Mouse (Mus musculus): ENCODE measurements around the gene Snd1.

Gene Snd1

DNA sequence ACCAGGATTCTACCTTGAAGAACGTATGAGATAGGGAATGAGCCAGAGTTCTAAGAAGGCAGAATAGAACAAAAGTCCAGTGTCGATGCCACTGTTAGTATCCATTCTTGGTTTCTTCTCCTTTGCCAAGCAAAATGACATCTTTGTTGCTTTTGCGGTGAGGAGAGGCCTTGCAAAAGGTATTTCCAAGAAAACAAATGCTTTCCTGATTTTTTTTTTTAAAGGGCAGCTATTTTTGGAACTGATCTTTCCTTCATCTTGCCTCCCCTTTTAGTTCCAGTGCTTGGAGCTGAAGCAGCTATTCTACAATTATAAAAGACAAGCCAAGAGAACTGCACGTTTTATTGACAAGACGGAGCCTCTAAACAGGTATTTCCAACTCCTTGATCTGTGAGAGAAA is at the start of gene Snd1:
Gene Snd1, plus strand, starts transcription at position 301 of the 400 bp plus-strand sequence.
- DNase-seq: no peak

DNA sequence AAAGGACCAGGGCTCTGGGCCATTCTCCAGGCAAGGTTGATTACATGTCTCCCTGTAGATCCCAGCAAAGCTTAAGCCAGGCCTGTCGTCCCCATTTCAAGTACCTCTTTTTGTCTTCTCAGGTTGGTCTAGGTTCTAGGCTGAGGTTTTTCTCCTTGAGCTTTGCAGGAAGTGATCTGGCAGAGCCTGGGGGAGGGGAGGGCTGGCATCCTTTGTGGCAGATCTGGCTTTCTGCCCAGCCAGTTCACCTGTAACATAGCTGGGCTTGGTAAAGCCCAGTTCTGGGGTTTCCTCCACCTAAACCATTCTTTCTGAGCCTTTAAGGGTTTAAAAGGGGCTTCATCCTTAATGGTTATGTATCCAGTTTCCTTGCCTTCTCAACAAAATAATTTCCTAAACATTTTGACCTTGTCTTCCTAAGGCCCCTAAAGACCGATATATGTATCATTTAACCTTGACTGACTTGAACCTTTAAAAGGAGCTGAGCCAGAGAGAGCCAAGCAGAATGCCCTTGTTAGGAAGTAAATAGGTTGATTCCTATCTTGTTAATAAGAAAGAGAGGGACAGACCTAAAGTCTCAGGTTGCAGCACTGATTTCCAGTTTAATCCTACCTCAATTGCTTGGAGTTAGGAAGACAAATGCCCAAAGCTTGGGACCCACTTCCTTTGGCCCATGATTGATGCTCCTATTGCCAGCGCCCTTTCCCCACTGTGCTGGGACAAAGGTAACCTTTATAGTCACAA is 47.7 kb upstream of the Snd1 start, which contains the start of gene Fscn3:
Gene Fscn3, plus strand, starts transcription at position 694 of the 744 bp plus-strand sequence.
- peak; percentile 54 for DNase-seq

DNA sequence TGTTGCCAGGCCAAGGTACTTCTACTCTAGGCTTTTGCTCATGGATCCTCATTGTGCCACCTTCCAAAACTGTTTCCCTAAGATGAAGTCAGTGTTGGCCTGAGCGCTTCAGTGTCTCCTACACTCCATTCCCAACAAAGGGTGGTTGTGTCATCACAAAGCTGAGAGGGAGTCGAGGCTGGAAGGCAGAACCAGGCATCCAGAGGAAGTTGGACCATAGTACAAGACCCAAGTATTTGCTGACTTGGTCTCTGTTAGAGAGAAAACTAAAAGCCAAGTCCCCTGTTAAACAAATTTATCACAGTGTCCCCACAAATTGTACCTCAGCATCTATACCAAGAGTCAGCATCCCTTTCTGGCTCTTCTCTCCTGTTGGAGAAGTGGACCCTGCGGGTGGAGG is 46.6 kb upstream of the Snd1 start, which contains the start of gene Gcc1:
Gene Gcc1, minus strand, starts transcription at position 101 of the 400 bp plus-strand sequence.
- no peak for DNase-seq

DNA sequence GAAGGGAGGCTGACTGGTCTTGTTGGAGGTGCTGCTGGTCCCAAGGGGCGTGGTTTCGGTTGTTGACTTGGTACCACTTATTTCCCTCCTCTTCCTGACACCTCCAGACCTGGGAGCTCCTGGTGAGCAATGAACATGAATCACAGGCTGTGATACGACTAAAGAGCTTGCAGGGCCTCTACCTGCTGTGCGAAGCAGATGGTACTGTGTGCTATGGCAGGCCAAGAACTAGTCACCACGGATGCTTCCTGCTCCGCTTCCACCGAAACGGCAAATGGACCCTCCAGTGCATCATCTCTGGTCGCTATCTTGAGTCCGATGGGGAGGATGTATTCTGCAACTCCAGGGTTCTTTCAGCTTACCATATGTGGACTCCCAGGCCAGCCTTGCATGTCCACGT is 45.1 kb upstream of the Snd1 start:
- no peak for DNase-seq

DNA sequence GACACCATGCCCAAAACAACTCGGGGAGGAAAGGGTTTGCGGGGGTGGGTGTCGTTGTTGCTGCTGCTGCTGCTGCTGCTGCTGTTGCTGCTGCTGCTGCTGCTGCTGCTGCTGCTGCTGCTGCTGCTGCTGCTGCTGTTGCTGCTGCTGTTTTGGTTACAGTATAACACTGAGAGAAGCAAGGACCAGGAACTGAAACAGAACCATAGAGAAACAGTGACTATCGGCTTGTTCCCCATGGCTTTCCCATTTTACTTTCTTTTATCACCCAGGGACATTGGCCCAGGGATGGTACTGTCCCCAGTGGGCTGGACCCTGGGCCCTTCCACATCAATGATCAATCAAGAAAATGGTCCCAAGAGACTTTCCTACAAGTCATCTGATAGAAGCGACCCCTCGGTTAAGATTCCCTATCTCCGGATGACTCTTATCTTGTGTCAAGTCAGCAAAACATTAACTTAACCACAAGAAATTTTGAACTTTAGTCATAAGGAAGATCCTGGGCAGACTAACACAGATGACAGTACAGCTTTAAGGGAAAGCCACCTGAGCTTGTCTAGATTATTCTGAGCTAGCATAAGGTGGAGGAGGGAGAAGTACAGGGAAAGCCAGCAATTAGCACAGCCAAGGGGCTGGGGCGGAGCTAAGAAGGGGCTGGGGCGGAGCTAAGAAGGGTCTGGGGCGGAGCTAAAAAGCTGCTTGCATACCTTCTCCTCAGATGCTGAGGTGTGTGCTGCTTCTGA is 44.0 kb upstream of the Snd1 start:
- no peak for DNase-seq

DNA sequence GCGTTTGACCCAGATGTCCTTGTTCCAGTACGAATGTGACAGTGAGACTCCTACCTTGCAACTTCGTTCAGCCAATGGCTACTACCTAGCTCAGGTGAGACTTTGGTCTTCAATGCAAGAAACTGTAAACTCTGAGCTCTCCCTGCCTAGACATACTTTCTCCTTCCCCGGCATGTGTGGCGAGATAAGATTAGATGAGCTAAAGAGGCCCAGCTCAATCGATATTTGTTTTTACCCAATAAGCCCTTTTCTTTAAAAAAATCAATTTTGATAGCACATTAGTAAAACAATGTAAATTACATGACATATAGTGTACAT is 43.4 kb upstream of the Snd1 start:
- DNase-seq: no peak

DNA sequence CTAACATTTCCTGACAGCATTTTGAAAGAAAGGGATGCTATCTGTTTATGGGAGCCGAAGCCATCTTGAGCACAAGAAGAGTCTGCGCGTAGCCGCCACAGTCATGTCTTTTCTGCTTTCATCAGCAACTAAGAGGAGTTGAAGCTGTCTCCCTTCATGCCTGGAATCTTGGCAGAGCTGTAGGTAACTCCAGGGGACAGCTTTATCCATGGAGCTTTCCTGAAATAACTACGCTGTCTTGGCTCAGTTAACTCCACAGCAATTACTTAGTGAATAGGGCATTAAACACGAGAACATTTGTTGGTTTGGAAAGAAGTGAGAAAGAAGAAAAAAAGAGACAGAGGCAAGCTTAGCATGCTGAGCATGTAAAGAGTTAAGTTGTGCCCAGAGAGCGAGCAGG is 27.0 kb upstream of the Snd1 start:
- no peak for DNase-seq

DNA sequence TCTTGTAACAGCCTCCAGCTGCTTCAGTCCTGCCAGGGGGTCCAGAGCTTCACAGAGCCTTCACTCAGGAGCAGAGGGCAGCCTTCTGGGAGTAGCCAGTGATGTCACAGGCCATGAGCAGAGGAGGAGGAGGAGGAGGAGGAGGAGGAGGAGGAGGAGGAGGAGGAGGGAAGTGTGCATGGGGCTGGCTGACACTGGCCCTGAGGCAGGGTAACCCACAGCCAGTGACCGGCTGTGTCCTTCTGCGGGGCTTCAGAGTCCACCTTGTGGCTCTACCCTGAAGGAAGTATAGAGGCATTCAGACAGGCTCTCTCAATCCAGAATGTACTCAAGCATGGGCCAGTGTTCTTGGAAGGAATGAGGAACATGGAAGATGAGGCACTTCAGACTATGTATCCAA is 25.7 kb upstream of the Snd1 start, which contains the start of gene Pax4:
Gene Pax4, minus strand, starts transcription at position 101 of the 400 bp plus-strand sequence.
- DNase-seq: no peak

DNA sequence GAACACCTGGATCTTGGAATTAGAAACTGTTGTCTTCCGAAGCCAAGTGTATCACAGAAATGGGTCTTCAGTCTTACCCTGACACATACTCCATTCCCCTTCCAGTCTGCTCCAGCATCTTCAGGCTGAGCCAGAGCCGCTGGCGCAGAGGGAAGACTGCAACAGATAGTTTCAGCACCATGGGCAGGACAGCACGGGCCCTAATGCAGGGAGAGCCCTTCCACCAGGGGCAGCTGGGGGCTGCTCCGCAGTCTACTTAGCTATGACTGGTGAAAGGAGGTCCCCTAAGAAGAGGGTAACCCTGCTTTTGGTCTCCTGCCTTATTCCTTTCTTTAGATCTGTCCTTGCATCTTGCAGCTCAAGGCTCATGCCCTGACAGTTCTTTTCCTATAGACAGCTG is 24.5 kb upstream of the Snd1 start:
- no peak for DNase-seq

DNA sequence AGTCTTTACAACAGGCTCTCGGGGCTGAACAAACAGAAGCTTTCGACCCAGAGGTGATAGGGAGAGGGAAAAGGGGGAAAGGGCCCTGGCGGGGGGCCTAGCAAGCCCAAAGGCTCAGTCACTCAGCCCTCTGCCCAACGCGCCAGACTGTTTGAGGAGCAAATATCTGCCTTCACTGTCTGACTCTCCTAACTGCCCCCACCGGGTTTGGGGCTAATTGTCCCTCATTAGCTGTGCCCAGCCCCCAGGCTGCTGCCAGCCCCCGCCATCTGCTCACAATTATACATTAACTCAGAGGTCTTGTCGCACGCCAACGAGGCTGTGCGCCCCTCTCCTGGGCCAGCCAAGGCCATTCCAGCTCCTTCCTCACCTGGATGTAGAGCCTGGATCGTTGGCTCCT is 24.0 kb upstream of the Snd1 start:
- DNase-seq: no peak

DNA sequence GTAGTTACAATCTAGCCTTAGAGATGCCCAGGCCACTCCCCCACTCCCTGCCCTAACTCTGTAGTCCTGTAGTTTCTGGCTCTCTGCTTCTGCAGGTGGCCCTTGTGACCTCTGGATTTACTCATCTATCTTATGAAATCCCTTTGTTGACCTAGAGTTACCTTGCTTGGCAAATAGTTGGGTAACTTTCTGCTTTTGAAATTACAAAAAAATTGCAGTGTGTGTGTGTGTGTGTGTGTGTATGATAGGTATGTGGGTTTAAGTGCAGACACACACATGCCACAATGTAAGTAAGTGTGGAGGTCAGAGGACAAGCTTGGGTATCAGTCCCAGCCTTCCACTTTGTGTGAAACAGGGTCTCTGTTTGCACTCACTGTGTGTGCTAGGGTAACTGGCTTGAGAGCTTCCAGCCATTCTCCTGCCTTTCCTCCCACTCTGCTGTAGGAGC is 15.7 kb upstream of the Snd1 start:
- DNase-seq: no peak

DNA sequence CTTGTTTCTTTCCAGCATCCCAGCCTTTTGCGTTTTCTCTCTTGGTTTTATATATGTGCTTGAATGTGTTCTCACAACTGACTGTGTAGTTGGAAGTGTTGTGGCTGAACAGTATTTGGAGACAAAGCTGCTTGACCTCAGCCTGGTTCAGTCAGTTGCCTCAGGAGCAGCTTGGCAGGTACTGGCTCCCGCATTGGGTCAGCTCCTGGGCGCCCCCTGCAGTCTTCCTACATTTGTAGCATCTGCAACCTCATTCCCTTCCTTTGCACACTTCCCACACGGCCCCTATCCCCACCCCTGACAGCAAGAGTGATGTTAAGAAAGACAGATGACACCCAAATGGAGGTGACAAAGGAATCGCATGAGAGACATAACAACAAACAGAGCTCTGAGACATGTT is 14.4 kb upstream of the Snd1 start:
- DNase-seq: peak; percentile 84

DNA sequence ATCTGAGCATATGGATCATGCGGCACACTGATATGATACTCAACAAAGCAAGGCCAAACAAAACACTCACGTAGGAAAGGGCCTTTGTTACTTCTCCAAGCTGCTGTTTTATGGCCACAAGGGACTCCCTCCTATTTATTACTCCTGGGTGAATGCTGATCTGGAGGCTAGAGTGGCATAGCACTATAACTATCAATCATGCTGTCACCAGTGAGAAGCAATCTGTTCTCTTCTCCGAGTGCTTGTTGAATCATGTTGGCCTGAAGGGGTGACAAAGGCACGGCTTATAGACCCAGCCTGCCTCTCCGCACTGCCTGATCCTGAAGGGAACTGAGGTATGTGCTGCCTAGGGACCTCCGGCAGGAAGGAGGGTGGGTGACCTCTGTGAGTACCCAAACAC is 10.3 kb upstream of the Snd1 start:
- DNase-seq: no peak

DNA sequence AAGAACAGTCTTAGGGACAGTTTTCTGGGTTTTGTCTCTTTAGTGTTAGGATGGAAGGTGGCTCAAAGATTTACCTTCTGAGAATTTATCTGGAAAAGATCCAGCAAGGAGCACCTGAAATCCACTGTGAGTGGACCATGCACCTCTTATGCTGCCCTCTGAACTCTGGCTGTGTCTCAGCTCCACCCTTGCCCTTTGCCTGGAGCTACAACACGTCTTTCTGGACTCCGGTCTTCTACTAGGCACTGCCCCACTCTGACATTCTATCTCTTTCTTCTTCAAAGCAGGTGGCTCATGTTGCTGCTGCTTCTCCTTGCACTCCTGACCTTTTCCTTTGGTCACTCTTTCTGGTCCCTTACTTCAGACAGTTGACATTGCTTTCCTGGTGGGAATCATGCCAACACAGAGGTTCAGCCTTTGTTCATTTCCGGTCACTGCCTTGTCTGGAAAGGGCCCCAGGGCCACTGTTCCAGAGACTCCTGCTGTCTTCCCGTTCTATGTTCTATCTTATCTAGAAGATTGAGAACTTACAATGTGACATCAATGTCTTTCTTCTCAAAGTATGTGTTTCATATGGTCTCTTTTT is 4.8 kb upstream of the Snd1 start:
- DNase-seq: no peak

DNA sequence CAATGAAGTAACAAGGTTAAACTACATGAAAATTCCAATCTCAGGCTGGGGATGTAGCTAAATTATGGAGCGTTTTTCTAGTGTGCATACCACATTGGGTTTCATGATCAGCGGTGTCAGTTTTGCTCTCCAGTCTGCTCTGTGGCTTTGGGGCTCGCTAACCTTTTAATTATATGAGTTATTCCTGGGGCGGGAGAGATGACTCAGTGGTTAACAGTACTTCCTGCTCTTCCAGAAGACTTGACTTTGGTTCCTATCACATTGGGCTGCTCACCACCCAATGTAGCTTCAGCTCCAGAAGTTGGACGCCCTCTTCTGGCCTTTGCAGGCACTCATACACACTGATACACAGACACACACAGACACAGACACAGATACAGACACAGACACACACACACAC is 4.3 kb upstream of the Snd1 start:
- DNase-seq: no peak

DNA sequence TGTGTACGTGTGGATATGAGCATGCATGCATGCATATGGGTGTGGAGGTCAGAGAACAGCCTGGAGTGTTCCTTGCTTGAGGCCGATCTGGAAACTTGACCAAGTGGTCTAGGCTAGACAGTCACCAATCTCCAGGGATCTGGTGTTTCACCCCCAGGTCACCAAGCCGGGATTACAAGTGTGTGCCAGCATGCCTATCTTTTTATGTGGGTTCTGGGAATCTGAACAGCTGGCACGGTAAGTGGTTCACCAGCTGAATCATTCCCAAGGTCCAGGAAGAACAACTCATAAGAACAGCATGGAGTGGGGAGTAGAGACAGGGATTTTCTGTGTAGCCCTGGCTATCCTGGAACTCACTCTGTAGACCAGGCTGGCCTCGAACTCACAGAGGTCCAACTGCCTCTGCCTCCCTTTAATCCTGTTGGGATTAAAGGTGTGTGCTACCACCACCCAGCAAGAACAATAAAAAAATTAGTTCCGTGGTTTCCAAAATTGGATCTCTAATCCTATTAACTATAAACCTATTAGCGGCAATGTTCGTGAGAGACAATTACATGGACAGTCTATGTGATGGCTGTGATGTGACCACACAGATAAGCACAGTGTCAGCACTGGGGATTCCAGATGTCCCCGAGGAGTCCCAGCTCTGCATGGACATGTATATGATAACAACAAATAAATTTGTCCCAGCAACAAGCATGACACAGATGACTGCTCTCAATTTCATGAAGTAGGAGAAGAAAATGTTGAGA is 3.5 kb upstream of the Snd1 start:
- no peak for DNase-seq

DNA sequence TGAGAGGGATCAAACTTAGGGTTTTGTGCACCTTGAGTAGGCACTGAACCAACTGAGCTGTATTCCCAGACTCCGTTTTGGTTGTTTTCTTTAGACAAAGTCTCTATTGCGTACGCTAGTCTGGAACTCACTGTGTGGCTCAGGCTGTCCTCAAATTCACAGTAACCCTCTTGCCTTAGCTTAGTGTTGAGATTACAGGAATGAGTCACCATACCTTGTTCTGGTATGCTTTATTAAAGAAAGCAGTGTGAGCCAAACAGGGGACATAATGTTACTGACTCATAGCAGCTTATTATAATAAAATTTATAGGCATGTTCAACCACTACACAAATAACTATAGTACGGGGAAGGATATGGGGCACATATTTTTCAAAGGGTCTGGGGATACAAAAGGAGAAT is 728 bp upstream of the Snd1 start:
- no peak for DNase-seq

DNA sequence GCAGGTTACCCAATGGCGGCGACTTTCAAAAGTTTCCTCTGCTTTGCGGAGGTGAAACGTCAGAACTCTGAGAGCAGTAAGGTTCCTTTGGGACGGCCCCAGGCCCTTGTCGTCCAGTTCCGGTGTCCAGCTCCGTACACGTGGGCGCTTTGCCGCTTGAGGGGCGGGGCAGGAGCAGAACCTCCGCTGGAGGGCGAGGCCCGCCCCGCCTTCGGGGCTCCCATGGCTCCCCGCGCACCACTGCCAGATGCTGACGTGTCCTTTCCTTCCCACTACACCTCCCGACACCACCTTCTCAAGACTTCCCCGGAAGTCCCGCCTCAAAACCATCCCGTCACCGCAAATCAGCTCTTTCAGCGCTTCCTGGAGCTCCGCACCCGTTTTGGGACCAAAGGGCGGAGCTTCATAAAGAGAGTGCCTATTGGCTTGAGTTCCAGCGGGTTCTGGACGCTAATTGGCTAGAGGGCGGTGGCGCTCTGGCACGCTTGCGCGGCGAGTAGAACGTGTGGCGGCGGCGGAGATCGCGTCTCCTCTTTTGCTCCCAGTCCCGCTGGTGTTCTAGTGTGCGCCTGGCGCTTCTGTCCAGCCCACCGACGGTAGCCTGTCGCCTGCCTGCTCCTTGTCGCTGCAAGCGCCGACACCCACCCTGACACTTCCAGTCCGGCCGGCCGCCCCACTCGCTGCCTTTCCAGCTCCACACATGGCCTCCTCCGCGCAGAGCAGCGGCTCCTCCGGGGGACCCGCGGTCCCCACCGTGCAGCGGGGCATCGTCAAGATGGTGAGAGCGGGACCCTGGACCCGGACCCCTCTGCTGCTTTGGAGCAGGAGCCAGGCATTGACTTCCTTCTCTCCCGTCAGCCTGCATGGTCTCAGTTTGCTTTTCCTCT is 5.2 kb downstream of the Snd1 start:
- peak; percentile 99 for DNase-seq

DNA sequence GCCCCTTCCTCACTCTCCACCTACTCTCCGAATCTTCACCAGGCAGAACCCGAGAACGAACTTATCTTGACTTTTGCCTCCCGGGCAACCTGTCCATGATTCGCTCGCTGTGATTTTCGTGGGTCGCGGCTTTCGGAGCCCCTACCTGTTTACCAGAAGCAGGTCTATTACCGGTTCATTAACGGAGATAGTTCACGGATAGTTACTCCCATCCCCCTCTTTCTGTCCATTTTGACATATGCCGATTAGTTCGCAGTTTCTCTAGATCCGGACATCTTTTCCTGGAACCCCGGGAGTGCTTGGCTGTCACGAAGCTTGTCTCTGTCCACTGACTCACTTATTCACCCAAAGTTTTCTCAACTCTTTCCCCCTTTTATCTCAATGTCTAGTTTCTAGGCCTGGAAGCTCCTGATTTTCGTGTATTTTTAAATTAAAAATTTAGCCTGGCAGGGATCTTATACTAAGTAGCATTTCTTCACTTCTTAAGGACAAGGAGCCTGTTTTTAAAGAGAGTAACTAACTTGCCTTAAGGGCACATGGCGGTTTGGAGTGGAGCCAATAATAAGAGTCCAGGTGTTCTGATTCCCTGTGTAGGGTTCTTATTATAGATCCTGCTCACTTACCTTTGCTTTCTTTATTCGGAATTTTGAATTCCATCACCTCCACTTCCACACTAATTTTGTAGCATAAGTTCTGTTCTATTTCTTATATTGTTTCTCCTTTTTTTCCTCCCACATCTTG is 6.0 kb downstream of the Snd1 start:
- peak; percentile 18 for DNase-seq

DNA sequence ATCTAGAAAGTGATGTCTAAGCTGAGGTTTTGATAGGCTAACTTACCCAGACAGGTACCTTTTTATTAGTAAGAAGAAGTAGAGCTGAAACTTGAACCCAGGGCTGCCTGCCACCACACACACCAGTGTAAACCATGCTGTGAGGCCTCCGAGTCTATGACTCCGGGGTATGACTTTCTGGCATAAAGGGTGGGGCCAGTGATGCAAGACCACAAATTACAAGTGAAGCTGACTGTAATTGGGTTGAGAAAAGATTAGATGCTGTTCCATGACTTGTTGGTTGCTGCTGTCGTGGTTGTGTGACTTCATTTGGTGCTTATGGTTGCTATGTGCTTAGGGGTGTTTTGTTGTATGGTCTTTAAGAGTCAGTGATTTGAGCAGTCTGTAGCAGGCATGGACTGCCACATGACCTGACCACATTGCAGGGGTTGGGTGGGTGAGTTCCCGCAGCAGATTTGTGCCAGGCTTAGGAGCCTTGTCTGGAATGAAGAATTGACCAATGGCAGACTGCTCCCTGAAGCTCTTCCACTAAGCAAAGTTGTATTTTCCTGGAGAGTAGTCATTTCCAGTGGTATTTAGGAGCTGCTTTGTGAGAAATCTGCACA is 7.9 kb downstream of the Snd1 start:
- DNase-seq: no peak

DNA sequence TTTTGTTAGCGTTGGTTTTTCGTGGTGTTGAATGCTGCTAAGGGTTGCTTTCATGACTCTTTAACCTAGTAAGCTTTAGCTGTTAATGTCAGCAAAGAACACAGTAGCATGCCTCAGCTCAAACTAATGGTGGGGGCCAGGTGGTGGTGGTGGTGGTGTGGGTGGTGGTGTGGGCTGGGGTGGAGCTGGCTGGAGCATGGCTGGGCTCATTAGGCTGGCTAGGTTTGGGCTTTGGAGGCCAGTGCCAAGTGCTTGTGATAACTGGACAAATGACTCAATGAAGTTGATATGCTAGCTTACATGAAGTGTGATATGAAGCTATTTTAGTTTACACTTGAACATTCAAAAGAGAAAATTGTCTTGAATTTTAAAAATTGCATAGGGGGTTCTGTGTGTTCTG is 11.1 kb downstream of the Snd1 start:
- DNase-seq: no peak
